Mouse (Mus musculus) heart, postnatal 14 days (tissue): ENCODE data around the gene Psmg3. TPM values are rescaled to one million over a fixed set of nuclear protein-coding genes. Genes with fewer than 3 reads are reported as not detected.

Experiments used
- DNase-seq, 2 experiments: peaks; one replicate each; pipeline ENCODE4 v3.0.0; 2021 to 2022
- intact Hi-C: fragments of 180-260 bp; cut with DNase I; formaldehyde crosslinking; loops from one replicate; pipeline ENCODE4 v1.15.1; 2025
- total RNA-seq, 2 experiments: library from RNA; stranded (reverse); gene quantifications; 2 replicates each; pipeline ENCODE4 v1.2.3; 2021

The Psmg3 gene
- total RNA-seq, 2 experiments from 2014 or later = 9.9 to 10.8 TPM

- intact Hi-C loops = loop anchor here (2.0 kb wide), 1 partner anchor 19 kb away; no protein-coding TSS in a partner anchor
- DNase-seq = peak; percentile 88 to 94
Measured at GRCm38 (mm10) chr5:139797473-139798167, 29.1 kb downstream of the Psmg3 start.

- DNase-seq = peak; percentile 89
- intact Hi-C loops = no loop called here
Measured at GRCm38 (mm10) chr5:139796900-139797299, 29.8 kb downstream of the Psmg3 start.

- DNase-seq = no peak
- intact Hi-C loops = no loop called here
Measured at GRCm38 (mm10) chr5:139796001-139796620, 30.6 kb downstream of the Psmg3 start.

- intact Hi-C loops = no loop called here
Measured at GRCm38 (mm10) chr5:139794938-139795337, 31.7 kb downstream of the Psmg3 start.

GRCm38 (mm10) chr5:139794137-139794536, 32.5 kb downstream of the Psmg3 start:
- intact Hi-C loops = no loop called here
- DNase-seq = peak in 1 of 2 experiments; percentile 3

More at GRCm38 (mm10) chr5:139794938-139795337, 31.7 kb downstream of the Psmg3 start:
- peak; percentile 53 to 59 for DNase-seq

DNA sequence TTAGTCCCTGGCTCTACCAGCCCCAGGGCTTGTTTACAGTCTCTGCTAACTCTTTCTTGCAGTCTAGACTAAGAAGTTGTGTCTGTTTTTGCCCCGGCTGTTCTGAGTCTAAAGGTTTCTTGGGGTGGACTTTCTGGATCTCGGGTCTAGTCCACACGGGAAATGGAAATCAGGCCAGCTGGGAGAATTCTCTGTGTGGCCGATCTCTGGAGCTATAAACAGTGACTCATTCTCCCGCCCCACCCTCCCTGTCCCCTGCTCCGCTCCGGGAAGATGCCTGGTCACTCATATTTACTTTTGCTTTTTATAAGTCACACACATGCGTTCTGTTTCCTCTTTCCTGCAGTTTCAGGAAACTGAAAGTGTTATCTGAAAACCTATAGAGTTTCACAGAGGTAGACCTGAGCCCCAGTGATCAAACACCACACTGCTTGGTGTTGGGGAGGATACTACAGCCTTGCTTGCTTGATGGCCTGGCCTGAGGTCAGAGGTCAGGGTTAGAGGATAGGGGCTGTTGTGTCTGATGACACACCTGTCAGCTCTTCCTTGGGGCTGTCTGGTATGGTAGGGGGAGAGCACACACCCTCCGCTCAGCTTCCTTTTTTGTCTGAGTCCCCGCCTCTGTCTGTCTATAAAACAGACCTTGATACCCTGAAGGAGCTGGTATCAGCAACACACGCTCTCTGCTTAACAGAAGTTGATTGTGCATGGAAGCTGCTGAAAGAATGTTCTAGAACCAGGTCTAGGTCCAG, 33.2 kb downstream of the Psmg3 start:
- peak; percentile 59 to 60 for DNase-seq
- intact Hi-C loops = no loop called here

GRCm38 (mm10) chr5:139792966-139793337, 33.7 kb downstream of the Psmg3 start:
- peak; percentile 24 to 38 for DNase-seq

GRCm38 (mm10) chr5:139792159-139792775, 34.4 kb downstream of the Psmg3 start:
- intact Hi-C loops = no loop called here
- DNase-seq = no peak

More at GRCm38 (mm10) chr5:139792966-139793337, 33.7 kb downstream of the Psmg3 start:
- intact Hi-C loops = no loop called here

- peak; percentile 99 for DNase-seq
- intact Hi-C loops = no loop called here
Measured at GRCm38 (mm10) chr5:139791227-139792158, 35.2 kb downstream of the Psmg3 start, which contains the start of gene Mafk. Mafk (plus strand) TSS chr5:139791513.

DNA sequence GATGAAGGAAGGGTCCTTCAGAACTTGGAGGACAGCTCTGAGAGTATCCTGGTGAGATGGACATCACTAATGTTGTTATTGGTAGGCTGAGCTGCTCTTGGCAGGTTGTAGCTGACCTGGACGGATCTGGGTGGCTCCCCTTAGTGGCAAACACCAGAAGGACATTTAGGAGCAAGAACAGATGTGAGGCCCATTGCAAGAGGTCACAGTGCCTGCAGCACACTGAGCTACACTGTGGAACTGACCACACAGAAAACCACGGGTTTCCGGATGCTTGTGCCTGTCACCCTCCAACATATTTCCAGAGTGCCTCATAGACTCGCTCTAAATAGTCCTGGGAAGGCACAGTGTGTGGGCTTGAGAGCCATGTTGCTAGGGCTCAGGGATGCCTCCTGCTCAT, 37.2 kb downstream of the Psmg3 start:
- DNase-seq = no peak

GRCm38 (mm10) chr5:139781406-139781805, 45.3 kb downstream of the Psmg3 start:
- DNase-seq = peak; percentile 27 to 33
- intact Hi-C loops = no loop called here

More for the DNA sequence above, 37.2 kb downstream of the Psmg3 start:
- intact Hi-C loops = no loop called here

GRCm38 (mm10) chr5:139776966-139777365, 49.7 kb downstream of the Psmg3 start:
- intact Hi-C loops = no loop called here
- no peak for DNase-seq

GRCm38 (mm10) chr5:139775216-139775926, 51.3 kb downstream of the Psmg3 start, which contains the start of gene Ints1:
Ints1 (minus strand) TSS chr5:139775674.
- intact Hi-C loops = no loop called here
- DNase-seq = peak; percentile 96 to 98

Other genes starting within 250 kb of the Psmg3 start
- gene Micall2, start 90.5 kb downstream of the Psmg3 start, total RNA-seq = 1 to 10 TPM; 3.7 to 4.1 TPM
- 10 to 100 TPM; 41.8 to 43.8 TPM for gene Ints1, start 51.2 kb downstream of the Psmg3 start, total RNA-seq
- gene Mafk, start 35.4 kb downstream of the Psmg3 start, total RNA-seq = 10 to 100 TPM; 23.4 to 26.9 TPM
- gene Tmem184a, start 7.0 kb downstream of the Psmg3 start, total RNA-seq = under 1 TPM in 1 of 2 experiments, not detected in 1; 0.65 TPM
- not detected for gene Gm26938, start 478 bp downstream of the Psmg3 start, total RNA-seq
- gene Elfn1, start 81.1 kb upstream of the Psmg3 start, total RNA-seq = under 1 TPM; 0.27 to 0.31 TPM